Mouse (Mus musculus) hindbrain, embryonic 10.5 days (tissue): ENCODE data around the gene Scgb2b19. TPM values are rescaled to one million over a fixed set of nuclear protein-coding genes. Genes with fewer than 3 reads are reported as not detected.
"Not testable (repeated sequence)": the region's sequence is repeated elsewhere in the genome, so short reads cannot be mapped to it uniquely, and the experiment has no call there.

Experiments
- DNase-seq: peaks from one replicate; pipeline ENCODE4 v3.0.0-alpha.2; 2017; ENCODE audit warnings: low spot score
- H3K27ac ChIP-seq: fragments of 300-500 bp; sonication (generic); 2 replicates; pipeline ENCODE4 v1.5.1; 2016; ENCODE audit warnings: mild to moderate bottlenecking, moderate library complexity
- H3K27me3 ChIP-seq: fragments of 300-500 bp; sonication (generic); 2 replicates; pipeline ENCODE4 v1.6.1; 2016; ENCODE audit warnings: mild to moderate bottlenecking; ENCODE audit not compliant: poor library complexity, insufficient read depth, severe bottlenecking
- H3K36me3 ChIP-seq: fragments of 300-500 bp; sonication (generic); 2 replicates; pipeline ENCODE4 v1.6.1; 2016; ENCODE audit warnings: mild to moderate bottlenecking, moderate library complexity
- H3K4me1 ChIP-seq: fragments of 300-500 bp; sonication (generic); replicated peaks from 2 replicates; pipeline ENCODE4 v1.6.1; 2016; ENCODE audit warnings: mild to moderate bottlenecking
- H3K4me3 ChIP-seq: fragments of 300-500 bp; sonication (generic); 2 replicates; pipeline ENCODE4 v1.5.1; 2016; ENCODE audit warnings: mild to moderate bottlenecking, moderate library complexity
- H3K9me3 ChIP-seq: fragments of 300-500 bp; sonication (generic); 2 replicates; pipeline ENCODE4 v1.6.1; 2016; ENCODE audit warnings: mild to moderate bottlenecking, moderate library complexity
- WGBS: fragments of 180-500 bp; shearing (Covaris S2); methylation state at CpG from one replicate; pipeline ENCODE4 v1.1.7; 2016; 5-methylcytosine and 5-hydroxymethylcytosine counted together
- polyA plus RNA-seq: library from polyadenylated mRNA; unstranded; fragments of >200 nt; fragmentation: Nextera tagmentation; extraction: Ambion mirVana; gene quantifications from 2 replicates; pipeline ENCODE4 v1.2.1, GENCODE M21; 2016

Scgb2b19 gene
- not detected in 2 replicates for polyA plus RNA-seq

GRCm38 (mm10) chr7:33280238-33280637 lies at the start of gene Scgb2b19:
Gene Scgb2b19, minus strand, starts transcription at chr7:33280338.
- not testable (repeated sequence) for H3K36me3 ChIP-seq, DNase-seq, H3K4me3 ChIP-seq

GRCm38 (mm10) chr7:33286991-33287390 lies 6.9 kb upstream of the Scgb2b19 start, which contains the start of gene Scgb1b19:
Gene Scgb1b19, plus strand, starts transcription at chr7:33287291.
- H3K36me3 ChIP-seq, DNase-seq, H3K4me3 ChIP-seq, H3K27me3 ChIP-seq, H3K9me3 ChIP-seq, H3K4me1 ChIP-seq, H3K27ac ChIP-seq: not testable (repeated sequence)
- 83% methylated on average over 3 of the region's 3 CpGs for WGBS

More at GRCm38 (mm10) chr7:33280238-33280637, at the start of gene Scgb2b19:
- not testable (repeated sequence) for H3K9me3 ChIP-seq, H3K4me1 ChIP-seq, H3K27me3 ChIP-seq, H3K27ac ChIP-seq

Other genes with a start within 250 kb of the Scgb2b19 start
- not detected in 2 replicates for gene Scgb2b17, start 223.8 kb downstream of the Scgb2b19 start, polyA plus RNA-seq
- not detected in 2 replicates for gene Scgb1b17, start 216.9 kb downstream of the Scgb2b19 start, polyA plus RNA-seq
- not detected in 2 replicates for gene Scgb2b18, start 106.5 kb downstream of the Scgb2b19 start, polyA plus RNA-seq
- gene Scgb1b18, start 94.8 kb downstream of the Scgb2b19 start, polyA plus RNA-seq: not detected in 2 replicates
- gene Scgb1b19, start 7.0 kb upstream of the Scgb2b19 start, polyA plus RNA-seq: not detected in 2 replicates
- not detected in 2 replicates for gene Scgb2b20, start 86.0 kb upstream of the Scgb2b19 start, polyA plus RNA-seq
- gene Scgb1b20, start 92.9 kb upstream of the Scgb2b19 start, polyA plus RNA-seq: not detected in 2 replicates
- not detected in 2 replicates for gene Scgb2b21, start 240.1 kb upstream of the Scgb2b19 start, polyA plus RNA-seq